Mouse (Mus musculus) cerebellum, postnatal 4 days (tissue): Measurements from ENCODE around the gene H2-Oa.

ENCODE experiments used
- DNase-seq, 2 experiments: peaks; one replicate each; pipeline ENCODE4 v3.0.0; 2022; ENCODE audit warnings: low spot score in 2 of 2, mixed read lengths in 1 of 2

H2-Oa gene

GRCm38 (mm10) chr17:34101604-34102032 is 9.5 kb downstream of the H2-Oa start:
- DNase-seq = peak; percentile 92 to 95

GRCm38 (mm10) chr17:34102831-34103230 is 10.7 kb downstream of the H2-Oa start:
- DNase-seq = no peak

- no peak for DNase-seq
Observed at GRCm38 (mm10) chr17:34104804-34105203, 12.7 kb downstream of the H2-Oa start.

GRCm38 (mm10) chr17:34106555-34106954 is 14.4 kb downstream of the H2-Oa start:
- DNase-seq = no peak

GRCm38 (mm10) chr17:34107109-34107867 is 15.1 kb downstream of the H2-Oa start:
- no peak for DNase-seq

- DNase-seq = no peak
Observed at GRCm38 (mm10) chr17:34108460-34108859, 16.3 kb downstream of the H2-Oa start.

GRCm38 (mm10) chr17:34109038-34109805 is 17.1 kb downstream of the H2-Oa start:
- no peak for DNase-seq

GRCm38 (mm10) chr17:34109806-34110195 is 17.7 kb downstream of the H2-Oa start:
- DNase-seq = no peak

GRCm38 (mm10) chr17:34110309-34110708 is 18.2 kb downstream of the H2-Oa start:
- no peak for DNase-seq

GRCm38 (mm10) chr17:34114114-34114513 is 22.0 kb downstream of the H2-Oa start:
- DNase-seq = no peak

GRCm38 (mm10) chr17:34116736-34117370 is 24.7 kb downstream of the H2-Oa start:
- DNase-seq = no peak

- no peak for DNase-seq
Observed at GRCm38 (mm10) chr17:34117421-34118112, 25.4 kb downstream of the H2-Oa start.

GRCm38 (mm10) chr17:34118113-34118872 is 26.2 kb downstream of the H2-Oa start:
- DNase-seq = peak in 1 of 2 experiments; percentile 74

- no peak for DNase-seq
Observed at GRCm38 (mm10) chr17:34118873-34119248, 26.7 kb downstream of the H2-Oa start.

GRCm38 (mm10) chr17:34119249-34120179 is 27.4 kb downstream of the H2-Oa start, which contains the start of gene H2-DMa:
H2-DMa (plus strand) TSS chr17:34119541.
- peak; percentile 98 to 99 for DNase-seq

- DNase-seq = peak; percentile 83 to 87
Observed at GRCm38 (mm10) chr17:34120180-34120723, 28.1 kb downstream of the H2-Oa start.

GRCm38 (mm10) chr17:34120814-34121171 is 28.7 kb downstream of the H2-Oa start:
- peak; percentile 58 to 79 for DNase-seq

GRCm38 (mm10) chr17:34121172-34121878 is 29.2 kb downstream of the H2-Oa start:
- DNase-seq = peak; percentile 43 to 75

GRCm38 (mm10) chr17:34121879-34122187 is 29.7 kb downstream of the H2-Oa start:
- peak in 1 of 2 experiments; percentile 70 for DNase-seq
